Mouse (Mus musculus) ES-E14 (cell line): Measurements from ENCODE around the gene Creb3l2. TPM values are rescaled to one million over a fixed set of nuclear protein-coding genes. Genes with fewer than 3 reads are reported as not detected.

ENCODE experiments used
- DNase-seq: peaks from one replicate; pipeline ENCODE4 v3.0.0-alpha.2; 2013; ENCODE audit warnings: low read depth, low spot score
- H3K27ac ChIP-seq: 2 replicates; pipeline ENCODE4 v1.5.1; 2012; ENCODE audit warnings: low read depth, mild to moderate bottlenecking, low read length, moderate library complexity, mixed read lengths; ENCODE audit not compliant: poor library complexity, insufficient read depth, severe bottlenecking
- H3K36me3 ChIP-seq: 2 replicates; pipeline ENCODE4 v1.6.1; 2012; ENCODE audit warnings: mild to moderate bottlenecking, low read length, moderate library complexity, mixed read lengths; ENCODE audit not compliant: control insufficient read depth, poor library complexity, insufficient read depth, severe bottlenecking
- H3K4me1 ChIP-seq, 2 experiments: fragments of 150-350 bp in 1 of 2; sonication (generic) in 1 of 2; 2 replicates each; pipeline ENCODE4 v1.6.1; 2012; ENCODE audit warnings: low read length in 2 of 2, mild to moderate bottlenecking in 1 of 2, mixed read lengths in 1 of 2; ENCODE audit not compliant: control insufficient read depth in 2 of 2, insufficient read depth in 2 of 2, poor library complexity in 1 of 2
- H3K4me3 ChIP-seq, 2 experiments: fragments of 150-350 bp in 1 of 2; sonication (generic) in 1 of 2; 2 replicates each; pipeline ENCODE4 v1.5.1; 2012; ENCODE audit warnings: low read length in 2 of 2, low read depth in 1 of 2, mild to moderate bottlenecking in 1 of 2, mixed read lengths in 1 of 2; ENCODE audit not compliant: insufficient read depth in 1 of 2, poor library complexity in 1 of 2, severe bottlenecking in 1 of 2
- H3K9ac ChIP-seq: 2 replicates; pipeline ENCODE4 v1.6.1; 2012; ENCODE audit warnings: low read depth, mild to moderate bottlenecking, low read length, mixed read lengths; ENCODE audit not compliant: poor library complexity, insufficient read depth, severe bottlenecking
- H3K9me3 ChIP-seq: fragments of 150-350 bp; sonication (generic); 2 replicates; pipeline ENCODE4 v1.6.1; 2012; ENCODE audit warnings: low read depth, mild to moderate bottlenecking, low read length; ENCODE audit not compliant: control insufficient read depth, insufficient read depth
- CHD2 ChIP-seq: IDR thresholded peaks from 2 replicates; pipeline ENCODE4 v1.6.1; 2014; ENCODE audit warnings: mild to moderate bottlenecking, low read depth, low read length, inconsistent platforms
- HCFC1 ChIP-seq: IDR thresholded peaks from 2 replicates; pipeline ENCODE4 v1.6.1; 2012; ENCODE audit warnings: low read length, inconsistent platforms, borderline replicate concordance; ENCODE audit not compliant: insufficient read depth
- MAFK ChIP-seq: IDR thresholded peaks from 2 replicates; pipeline ENCODE4 v1.6.1; 2014; ENCODE audit warnings: mild to moderate bottlenecking, low read depth, low read length, inconsistent platforms; ENCODE audit not compliant: insufficient read depth
- ZC3H11A ChIP-seq: IDR thresholded peaks from 2 replicates; pipeline ENCODE4 v1.6.1; 2012; ENCODE audit warnings: low read depth, mild to moderate bottlenecking, inconsistent platforms, low read length, borderline replicate concordance
- ZNF384 ChIP-seq: IDR thresholded peaks from 2 replicates; pipeline ENCODE4 v1.6.1; 2012; ENCODE audit warnings: low read depth, low read length, inconsistent platforms
- in situ Hi-C, 2 experiments: fragments of 600-800 bp; cut with MboI; formaldehyde crosslinking; loops; one replicate each; pipeline ENCODE4 v1.15.1; 2025; ENCODE audit warnings: low sequenced_read_pairs in 2 of 2, inconsistent platforms in 1 of 2; ENCODE audit not compliant: unreplicated experiment in 2 of 2
- total RNA-seq: library from RNA; depleted of rRNA; stranded (reverse); fragments of 300-350 nt; gene quantifications from 2 replicates; pipeline ENCODE4 v1.2.3, GENCODE M21; 2012

The Creb3l2 gene
- total RNA-seq, 1 experiment, result 5.8 TPM

DNA sequence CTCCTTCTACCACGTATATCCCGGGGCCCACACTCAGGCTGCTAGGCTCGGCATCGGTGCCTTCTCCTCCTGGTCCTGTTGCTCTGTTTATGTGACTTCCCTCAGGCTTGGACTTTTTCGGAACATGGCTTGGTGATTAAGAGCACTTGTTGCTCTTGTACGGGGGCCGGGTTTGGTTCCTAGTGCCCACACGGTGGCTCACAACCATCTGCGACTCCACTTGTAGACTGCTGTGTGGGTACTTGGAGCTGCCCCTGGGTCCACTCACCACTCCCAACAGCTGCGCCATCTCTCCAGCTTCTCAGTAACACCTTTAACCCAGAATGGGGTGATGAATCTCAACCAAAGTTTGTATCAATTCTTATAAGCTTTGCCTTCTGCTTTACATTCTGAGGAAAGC is 27.4 kb downstream of the Creb3l2 start:
- Histone ChIP-seq H3K4me3 (no peak overlapping the region), H3K9ac (no peak overlapping the region), H3K36me3 (no peaks in the 10 kb centered on the region), H3K9me3 (no peaks in the 10 kb centered on the region), H3K27ac (no peak overlapping the region), H3K4me1 (no peaks in the 10 kb centered on the region)
- no peak for DNase-seq
- TF ChIP-seq ZC3H11A (no peak), ZNF384 (no peak), HCFC1 (no peak), MAFK (no peak), CHD2 (no peak)
- in situ Hi-C loops, result no loop called here

DNA sequence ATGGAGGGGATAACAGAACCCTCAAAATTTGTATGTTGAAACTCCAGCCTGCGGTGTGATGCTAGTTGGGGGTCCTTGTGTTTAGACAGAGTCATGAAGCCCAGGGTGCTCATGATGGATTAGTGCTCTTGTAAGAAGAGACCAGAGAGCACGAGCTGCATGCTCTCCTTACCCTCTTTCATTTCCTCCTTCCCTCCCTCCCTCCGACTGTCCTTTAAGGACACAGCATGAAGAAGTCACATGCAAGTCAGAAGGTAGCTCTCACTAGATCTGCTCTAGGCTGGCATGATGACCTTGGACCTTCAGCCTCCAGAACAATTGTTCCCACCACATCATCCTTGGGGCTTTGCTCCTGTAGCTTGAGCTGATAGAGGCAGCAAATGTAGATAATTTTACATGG is 30.2 kb downstream of the Creb3l2 start:
- no peak for DNase-seq
- Histone ChIP-seq H3K9me3 (no peaks in the 10 kb centered on the region), H3K36me3 (no peaks in the 10 kb centered on the region), H3K4me1 (no peaks in the 10 kb centered on the region), H3K4me3 (no peak overlapping the region), H3K9ac (no peak overlapping the region), H3K27ac (no peak overlapping the region)
- TF ChIP-seq MAFK, result no peak
- no peak for TF ChIP-seq ZC3H11A
- in situ Hi-C loops, result no loop called here

DNA sequence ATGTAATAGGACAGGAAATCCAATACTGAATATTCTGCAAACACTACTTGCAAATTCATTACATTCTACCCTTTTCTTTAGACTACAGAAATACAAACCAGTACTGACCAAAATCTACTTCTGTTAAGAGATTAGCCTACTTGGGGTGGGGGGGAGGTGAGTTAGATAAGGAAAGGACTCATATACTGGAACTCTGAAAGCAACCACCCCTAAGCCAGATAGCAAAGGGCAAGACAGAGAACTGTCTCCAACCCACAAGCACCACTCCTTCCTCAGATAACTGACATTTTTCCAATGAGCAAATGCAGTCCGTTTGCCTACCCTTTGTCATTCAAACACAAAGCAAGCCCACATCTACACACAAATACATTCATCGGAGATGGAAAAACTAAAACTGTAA is 32.1 kb downstream of the Creb3l2 start:
- Histone ChIP-seq H3K27ac (no peak overlapping the region), H3K9me3 (no peaks in the 10 kb centered on the region)

DNA sequence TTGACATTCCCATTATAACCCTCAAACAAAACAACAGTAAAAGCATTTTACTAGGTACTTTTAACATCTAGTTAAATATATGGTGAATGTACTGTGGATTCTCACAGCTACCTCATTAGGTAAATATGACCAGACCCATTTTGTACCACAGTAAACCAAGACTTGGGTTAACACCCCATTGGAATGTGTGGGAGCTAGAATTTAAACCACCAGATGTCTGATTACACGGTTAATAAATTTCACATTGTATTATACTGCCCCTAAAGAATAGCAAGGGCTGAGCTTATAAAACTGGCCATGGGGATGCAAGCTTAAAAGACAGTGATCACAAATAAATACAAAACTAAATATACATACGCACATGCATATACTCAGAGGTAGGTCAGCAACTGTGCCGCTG is 34.1 kb downstream of the Creb3l2 start:
- Histone ChIP-seq H3K9ac (no peak overlapping the region), H3K27ac (no peak overlapping the region), H3K4me1 (peaks cover 2 to 6% of the 10 kb centered on the region in 2 experiments; a peak in 2 of 4 replicates), H3K36me3 (no peaks in the 10 kb centered on the region), H3K4me3 (no peak overlapping the region), H3K9me3 (no peaks in the 10 kb centered on the region)
- no peak for DNase-seq
- in situ Hi-C loops, result no loop called here
- TF ChIP-seq MAFK, result no peak
- no peak for TF ChIP-seq ZC3H11A
- no peak for TF ChIP-seq HCFC1
- TF ChIP-seq CHD2, result no peak
- no peak for TF ChIP-seq ZNF384

More for the DNA sequence above, 32.1 kb downstream of the Creb3l2 start:
- no peak for TF ChIP-seq MAFK
- no peak for TF ChIP-seq HCFC1
- no peak for TF ChIP-seq CHD2
- Histone ChIP-seq H3K36me3 (no peaks in the 10 kb centered on the region), H3K4me3 (no peak overlapping the region), H3K4me1 (no peaks in the 10 kb centered on the region), H3K9ac (no peak overlapping the region)
- in situ Hi-C loops, result no loop called here
- no peak for DNase-seq

DNA sequence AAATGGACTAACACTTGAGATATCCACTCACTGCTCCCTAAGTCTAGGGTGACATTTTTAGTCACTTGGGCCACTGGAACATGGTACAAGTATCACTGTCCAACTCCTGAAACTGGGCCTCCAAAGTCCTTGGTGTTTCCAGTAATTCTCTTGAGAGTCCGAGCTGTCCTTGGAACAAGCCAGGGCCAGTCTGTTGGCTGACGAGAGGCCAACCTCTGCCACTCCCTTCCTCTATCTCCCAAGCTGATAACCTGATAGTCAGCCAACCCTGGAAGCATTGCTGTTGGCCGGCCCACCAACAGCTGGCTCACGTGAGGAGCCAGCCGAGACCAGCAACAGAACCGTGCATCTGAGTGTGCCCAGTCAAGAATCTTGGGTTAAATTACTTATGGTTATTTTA is 35.0 kb downstream of the Creb3l2 start:
- in situ Hi-C loops, result no loop called here
- no peak overlapping the region for H3K9ac ChIP-seq
- H3K27ac ChIP-seq, result no peak overlapping the region
- no peaks in the 10 kb centered on the region for H3K36me3 ChIP-seq
- no peak for DNase-seq
- no peak overlapping the region for H3K4me3 ChIP-seq
- no peak for TF ChIP-seq ZNF384
- no peak for TF ChIP-seq MAFK
- no peaks in the 10 kb centered on the region for H3K9me3 ChIP-seq
- H3K4me1 ChIP-seq, result peaks cover 2 to 6% of the 10 kb centered on the region in 2 experiments; a peak in 2 of 4 replicates
